Mouse (Mus musculus): ENCODE results near the gene Gm37596. TPM values are rescaled to one million over a fixed set of nuclear protein-coding genes. Genes with fewer than 3 reads are reported as not detected.
"Not testable (repeated sequence)": the region's sequence is repeated elsewhere in the genome, so short reads cannot be mapped to it uniquely, and the experiment has no call there.

The Gm37596 gene
- total RNA-seq (2021): not detected in 2 replicates
- long read RNA-seq: 0 reads

DNA sequence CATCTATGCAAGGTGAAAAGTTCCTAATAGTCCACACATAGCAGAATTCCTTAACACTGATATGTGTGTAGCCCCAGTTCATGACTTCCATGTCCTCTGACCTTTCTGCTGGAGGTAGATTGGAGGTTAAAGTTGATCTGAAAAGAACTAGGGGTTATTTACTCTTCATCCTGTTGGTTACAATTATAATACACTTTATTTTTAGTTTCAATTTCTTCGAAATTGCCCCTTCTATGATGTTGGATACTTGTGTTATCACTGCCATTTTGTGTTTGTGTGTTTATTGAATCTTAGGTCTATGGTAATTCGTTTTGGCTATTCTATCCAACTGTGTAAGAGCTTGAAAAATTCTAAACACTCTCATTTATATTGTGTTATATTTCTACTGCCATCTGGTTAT, at the start of gene Gm37596:
Gene Gm37596 (minus strand): TSS at position 101 of the 400 bp plus-strand sequence.
- not testable (repeated sequence) for DNase-seq

GRCm38 (mm10) chr3:93708969-93709637, 16.2 kb upstream of the Gm37596 start:
- DNase-seq: not testable (repeated sequence)

DNA sequence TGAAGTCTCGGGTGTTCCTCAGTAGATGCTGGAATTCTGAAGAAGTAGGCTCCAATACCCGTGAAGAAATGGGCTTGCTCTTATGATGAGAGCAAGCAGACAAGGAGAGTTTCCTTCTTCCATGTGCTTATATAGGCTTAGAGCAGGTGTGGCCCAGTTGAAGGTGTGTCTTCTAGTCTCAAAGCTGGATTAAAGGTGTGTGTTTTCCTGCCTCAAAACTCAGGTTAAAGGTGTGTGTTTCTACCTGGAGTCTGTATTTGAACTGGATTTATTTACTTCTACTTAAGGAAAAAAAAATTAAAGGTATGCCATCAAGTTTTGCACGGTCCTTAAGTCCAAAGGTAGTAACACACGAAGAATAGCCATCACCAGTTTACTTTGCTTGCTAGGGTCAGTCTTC, 16.7 kb downstream of the Gm37596 start, which contains the start of gene Tdpoz1:
Gene Tdpoz1 (minus strand): TSS at position 101 of the 400 bp plus-strand sequence.
- not testable (repeated sequence) for DNase-seq

- not testable (repeated sequence) for DNase-seq
Measured at GRCm38 (mm10) chr3:93670805-93671503, 21.9 kb downstream of the Gm37596 start.

DNA sequence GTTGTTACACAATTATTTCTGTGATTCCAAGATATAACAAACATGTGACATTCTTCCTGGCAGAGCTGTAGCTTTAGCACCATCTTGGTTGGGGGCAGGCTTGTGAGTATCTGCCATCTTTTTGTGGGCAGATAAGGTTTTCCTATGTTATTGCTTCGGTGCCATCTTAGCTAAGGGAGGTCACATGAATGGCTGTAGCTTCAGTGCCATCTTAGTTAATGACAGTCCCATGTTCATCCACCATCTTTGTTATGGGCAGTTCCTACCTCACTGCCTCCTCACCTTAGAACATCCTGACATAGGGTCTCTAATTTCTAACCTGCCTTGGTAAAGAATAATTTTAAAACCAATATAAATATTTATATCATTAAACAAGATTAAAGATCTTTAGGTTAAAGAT, 38.6 kb downstream of the Gm37596 start:
- no peak for DNase-seq

- DNase-seq: no peak
Measured at GRCm38 (mm10) chr3:93652586-93652985, 40.3 kb downstream of the Gm37596 start, which contains the start of gene Tdpoz2. TSS of gene Tdpoz2 (minus strand) at chr3:93652686.

Other genes starting within 250 kb of the Gm37596 start
- gene Tchhl1, start 224.3 kb downstream of the Gm37596 start, total RNA-seq (2021): 0.58 and 1.5 TPM in 2 replicates
- 205 and 211 TPM in 2 replicates for gene S100a11, start 172.6 kb downstream of the Gm37596 start, total RNA-seq (2021)
- 138 and 144 TPM in 2 replicates for gene S100a10, start 138.0 kb downstream of the Gm37596 start, total RNA-seq (2021)
- 0.82 TPM in 1 of 2 replicates, not detected in the other for gene Tdpoz2, start 40.4 kb downstream of the Gm37596 start, total RNA-seq (2021)
- not detected in 2 replicates for gene Tdpoz1, start 16.8 kb downstream of the Gm37596 start, total RNA-seq (2021)
- gene Gm5773, start 79.9 kb upstream of the Gm37596 start, total RNA-seq (2021): not detected in 2 replicates
- gene Tdpoz4, start 103.3 kb upstream of the Gm37596 start, total RNA-seq (2021): not detected in 2 replicates
- not detected in 2 replicates for gene Tdpoz3, start 132.9 kb upstream of the Gm37596 start, total RNA-seq (2021)